Mouse (Mus musculus): Measurements from ENCODE around the gene Clp1.

DNA sequence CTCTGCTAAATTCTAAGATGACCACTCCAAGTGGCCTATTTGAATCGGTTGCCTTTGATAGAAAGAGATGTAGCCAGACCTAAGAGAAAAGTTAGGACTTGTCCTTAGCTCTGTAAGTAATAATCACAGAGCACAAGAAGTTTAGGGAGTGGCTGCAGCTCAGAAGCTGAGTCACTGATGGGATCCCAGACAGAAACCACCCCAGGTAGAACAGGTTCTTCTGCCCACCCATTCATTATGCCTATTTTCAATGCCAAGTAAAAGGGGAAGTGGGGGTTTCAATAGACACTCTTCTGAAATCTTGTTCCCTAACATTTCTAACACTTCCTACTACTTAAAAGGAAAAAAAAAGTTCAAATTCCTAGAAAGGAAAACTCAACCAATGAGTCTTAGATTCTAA, 21.9 kb downstream of the Clp1 start:
- no peak for TF ChIP-seq CTCF (IDR thresholded peaks at IDR 0.05; ENCODE audit: extremely low read depth, insufficient read length, insufficient replicate concordance, low read depth, low read length)
- TF ChIP-seq POLR2A (IDR thresholded peaks at IDR 0.05; ENCODE audit: low read depth, low read length) = no peak
